Mouse (Mus musculus): ENCODE data around the gene Taok1.

Taok1 gene

DNA sequence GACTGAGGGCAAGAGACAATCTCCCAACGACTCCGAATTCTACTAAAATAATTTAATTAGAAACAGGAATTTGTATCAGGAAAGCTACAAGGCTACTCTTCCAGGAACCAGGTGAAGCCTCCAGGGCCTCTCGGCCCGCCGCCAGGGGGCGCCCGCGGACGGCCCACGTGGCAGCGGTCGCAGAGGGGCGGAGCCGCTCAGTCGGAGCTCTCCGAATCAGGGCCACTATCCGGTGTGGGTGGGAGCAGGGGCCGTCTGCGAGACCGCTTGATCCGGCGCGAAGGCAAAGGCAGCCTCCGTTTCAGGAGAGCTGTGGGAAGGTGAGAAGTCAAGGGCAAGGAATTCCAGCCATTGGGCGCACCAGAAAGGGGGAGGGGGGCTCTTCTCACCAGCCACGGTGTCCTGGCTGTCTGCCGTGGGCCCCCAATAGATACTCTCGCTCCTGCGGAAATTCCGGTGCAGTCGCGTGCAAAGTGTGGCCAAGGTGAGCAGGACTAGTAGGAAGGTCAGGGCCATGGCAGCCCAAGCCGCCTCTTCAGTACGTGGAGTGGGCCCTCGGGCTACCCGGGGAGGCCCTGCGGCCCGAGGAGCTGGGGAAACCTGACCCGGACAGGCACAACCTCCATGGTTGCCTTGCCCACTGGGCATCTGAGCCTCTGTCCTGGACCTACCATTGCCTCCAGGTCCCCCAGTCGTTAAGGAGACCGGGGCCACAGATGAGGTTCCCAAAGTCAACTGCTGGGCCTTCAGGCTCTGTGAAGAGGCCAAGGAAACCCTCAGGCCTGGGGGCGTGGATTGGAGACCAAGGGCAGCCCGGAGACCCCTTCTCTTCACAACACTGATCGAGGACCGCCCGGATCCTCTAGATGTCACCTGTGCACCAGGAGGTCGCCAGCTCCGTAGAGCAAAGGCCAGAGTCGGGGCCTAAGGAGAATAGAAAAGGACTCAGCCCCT, 99.3 kb downstream of the Taok1 start:
- peak; percentile 76 for DNase-seq (ENCODE audit: low spot score)

DNA sequence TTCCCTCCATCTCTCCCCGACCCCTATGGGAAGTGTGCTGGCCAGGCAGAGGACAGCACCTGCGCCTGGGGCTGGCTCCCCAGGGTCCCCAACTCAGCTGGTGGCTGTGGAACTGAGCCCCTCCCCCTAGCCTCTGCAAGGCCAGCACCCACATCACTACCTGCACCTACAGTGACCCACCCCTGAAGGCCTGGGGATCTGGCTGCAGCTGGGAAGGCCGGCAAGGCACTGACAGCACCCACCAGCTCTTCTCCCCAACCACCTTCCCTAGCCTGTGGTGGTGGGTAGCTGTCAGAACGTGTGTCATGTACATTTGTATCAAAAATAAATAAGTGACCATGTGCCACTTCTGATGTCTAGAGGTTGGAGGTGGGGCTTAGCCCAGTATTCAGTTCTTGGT, 100.2 kb downstream of the Taok1 start:
- no peak for DNase-seq (ENCODE audit: low spot score)

DNA sequence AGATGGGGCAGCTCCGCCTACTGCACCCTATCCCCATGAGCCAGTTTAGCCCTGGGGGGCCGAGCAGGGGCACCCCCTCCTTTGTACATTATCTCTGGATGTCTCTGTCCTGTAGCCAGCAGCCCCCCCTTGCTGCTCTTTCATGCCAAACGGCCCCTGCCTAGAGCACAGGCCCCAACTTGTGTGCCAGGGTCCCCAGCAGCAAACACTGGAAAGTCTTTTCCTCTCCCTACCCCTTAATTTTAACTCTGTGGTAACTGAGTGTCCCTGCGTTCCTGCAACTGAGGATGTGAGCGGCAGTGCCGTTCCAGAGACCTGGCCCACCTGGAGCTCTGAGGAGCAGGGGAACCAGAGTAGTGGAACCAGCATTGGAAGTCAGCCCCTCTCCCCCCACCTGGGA, 100.7 kb downstream of the Taok1 start:
- no peak for DNase-seq (ENCODE audit: low spot score)

DNA sequence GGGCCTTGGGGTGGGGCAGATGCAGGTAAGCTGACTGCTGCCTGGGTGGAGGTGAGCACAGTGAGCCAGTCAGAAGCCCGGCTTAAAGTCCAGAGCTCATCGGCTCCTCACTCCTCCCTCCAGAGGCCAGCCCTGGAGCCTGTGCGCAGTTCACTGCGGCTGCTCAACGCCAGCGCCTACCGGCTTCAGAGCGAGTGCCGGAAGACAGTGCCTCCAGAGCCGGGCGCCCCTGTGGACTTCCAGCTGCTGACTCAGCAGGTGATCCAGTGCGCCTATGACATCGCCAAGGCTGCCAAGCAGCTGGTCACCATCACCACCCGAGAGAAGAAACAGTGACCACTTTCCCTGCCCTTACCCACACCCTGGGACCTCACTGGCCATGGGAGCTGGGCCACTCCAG, 101.3 kb downstream of the Taok1 start:
- no peak for DNase-seq (ENCODE audit: low spot score)

DNA sequence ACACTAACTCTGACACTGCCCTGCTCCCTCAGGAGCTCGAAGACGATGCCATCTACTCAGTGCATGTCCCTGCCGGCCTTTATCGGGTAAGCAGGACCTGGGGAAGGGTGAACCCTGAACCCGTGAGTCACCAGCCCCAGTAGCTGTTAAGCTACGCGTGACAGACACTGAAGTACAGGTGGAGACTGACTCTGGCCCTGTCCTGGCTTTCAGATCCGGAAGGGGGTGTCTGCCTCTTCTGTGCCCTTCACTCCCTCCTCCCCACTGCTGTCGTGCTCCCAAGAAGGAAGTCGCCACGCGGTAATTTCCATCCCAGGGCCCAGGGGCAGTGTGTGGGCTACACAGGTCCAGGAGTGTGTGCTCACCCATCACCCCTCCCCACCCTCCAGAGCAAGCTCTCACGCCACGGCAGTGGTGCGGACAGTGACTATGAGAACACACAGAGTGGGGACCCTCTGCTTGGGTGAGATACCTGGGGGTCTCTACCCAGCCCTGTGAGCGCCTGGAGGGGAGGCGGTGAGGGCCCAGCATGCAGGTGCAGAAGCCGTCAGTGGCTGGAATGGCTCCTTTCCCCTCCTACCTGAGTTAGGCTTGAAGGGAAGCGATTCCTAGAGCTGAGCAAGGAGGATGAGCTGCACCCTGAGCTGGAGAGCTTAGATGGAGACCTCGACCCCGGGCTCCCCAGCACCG, 102.2 kb downstream of the Taok1 start:
- no peak for DNase-seq (ENCODE audit: low spot score)

DNA sequence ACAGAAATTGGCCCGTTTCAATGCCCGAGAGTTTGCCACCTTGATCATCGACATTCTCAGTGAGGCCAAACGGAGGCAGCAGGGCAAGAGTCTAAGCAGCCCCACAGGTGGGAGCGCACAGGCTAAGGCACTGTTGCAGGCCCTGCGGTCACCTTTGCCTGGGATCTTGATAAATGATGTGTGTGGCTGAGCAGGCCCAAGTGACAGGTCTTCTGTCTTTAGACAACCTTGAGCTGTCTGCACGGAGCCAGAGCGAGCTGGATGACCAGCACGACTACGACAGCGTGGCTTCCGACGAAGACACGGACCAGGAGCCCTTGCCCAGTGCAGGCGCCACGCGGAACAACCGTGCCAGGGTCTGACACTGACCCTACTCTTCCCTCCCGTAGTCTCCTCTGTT, 103.2 kb downstream of the Taok1 start:
- DNase-seq (ENCODE audit: low spot score) = no peak

DNA sequence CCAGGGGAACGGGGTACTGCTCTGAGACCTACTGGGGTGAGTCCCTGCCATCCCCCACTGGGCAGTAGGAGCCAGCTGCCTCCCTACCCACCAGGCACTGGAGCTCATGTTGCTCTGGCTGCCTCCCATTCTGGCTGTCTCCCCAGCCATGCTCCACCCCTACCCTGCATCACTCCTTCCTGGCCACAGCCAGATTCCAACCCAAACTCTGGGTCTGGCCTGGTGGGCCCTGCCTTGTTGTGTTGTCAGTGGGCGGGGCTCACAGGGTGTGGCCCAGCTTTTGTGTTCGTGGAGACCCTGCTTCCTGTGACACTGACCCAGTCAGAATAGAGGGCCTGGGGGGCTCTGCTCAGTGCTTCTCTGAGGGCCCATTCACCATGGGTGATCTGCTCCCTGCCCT, 104.1 kb downstream of the Taok1 start:
- no peak for DNase-seq (ENCODE audit: low spot score)

DNA sequence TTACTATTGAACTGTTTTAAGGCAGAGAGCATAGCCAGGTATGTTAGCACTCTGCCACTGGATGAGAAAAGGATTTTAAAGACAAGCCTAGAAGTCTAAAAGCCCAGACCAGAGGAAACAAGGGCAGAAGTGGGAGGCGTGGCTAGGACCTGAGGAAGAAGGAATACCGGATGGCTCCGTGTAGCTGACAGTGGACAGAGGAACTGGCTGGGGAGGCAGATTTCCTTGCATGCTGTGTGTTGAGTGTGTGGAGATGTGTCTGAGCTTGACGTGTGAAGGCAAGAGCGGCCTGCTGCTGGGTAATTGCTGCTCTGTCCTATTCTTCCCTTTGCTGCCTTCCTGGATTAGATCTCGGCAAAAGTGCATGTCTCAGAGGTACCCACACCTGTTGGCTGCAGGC, 105.1 kb downstream of the Taok1 start:
- no peak for DNase-seq (ENCODE audit: low spot score)

DNA sequence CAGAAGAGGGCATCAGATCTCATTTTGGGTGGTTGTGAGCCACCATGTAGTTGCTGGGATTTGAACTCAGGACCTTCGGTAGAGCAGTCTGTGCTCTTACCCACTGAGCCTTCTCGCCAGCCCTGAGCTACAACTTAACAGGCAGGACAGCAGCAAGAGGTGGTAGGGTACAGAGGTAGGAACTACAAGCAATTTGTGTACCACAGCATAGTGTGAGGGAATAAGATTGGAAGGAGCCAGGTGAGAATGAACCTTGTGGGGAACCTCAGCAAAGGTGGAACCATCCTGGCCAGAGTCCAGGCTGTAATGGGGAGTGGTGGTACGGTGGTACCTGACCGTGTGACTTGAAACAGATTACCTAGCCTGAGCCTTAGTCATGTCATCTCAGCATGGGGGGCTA, 105.6 kb downstream of the Taok1 start:
- no peak for DNase-seq (ENCODE audit: low spot score)

DNA sequence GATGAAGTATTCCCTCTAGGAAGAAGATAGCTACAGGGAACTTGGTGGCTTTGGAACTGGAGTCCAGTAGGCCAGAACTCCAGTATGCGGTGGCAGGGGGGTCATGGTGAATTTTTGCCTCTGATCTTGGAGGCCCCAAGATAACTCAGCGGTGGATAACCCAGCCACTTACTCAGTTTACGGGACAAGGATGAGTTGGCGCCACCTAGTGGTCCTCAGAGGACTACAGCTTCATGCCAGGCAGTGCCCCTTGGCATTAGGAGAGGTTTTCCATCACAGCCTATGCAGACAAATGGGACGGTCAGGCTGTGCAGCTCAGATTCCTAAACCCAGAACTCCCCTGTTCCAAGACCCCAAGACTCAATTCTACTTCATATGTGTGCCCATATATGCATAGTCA, 106.2 kb downstream of the Taok1 start:
- peak; percentile 67 for DNase-seq (ENCODE audit: low spot score)

DNA sequence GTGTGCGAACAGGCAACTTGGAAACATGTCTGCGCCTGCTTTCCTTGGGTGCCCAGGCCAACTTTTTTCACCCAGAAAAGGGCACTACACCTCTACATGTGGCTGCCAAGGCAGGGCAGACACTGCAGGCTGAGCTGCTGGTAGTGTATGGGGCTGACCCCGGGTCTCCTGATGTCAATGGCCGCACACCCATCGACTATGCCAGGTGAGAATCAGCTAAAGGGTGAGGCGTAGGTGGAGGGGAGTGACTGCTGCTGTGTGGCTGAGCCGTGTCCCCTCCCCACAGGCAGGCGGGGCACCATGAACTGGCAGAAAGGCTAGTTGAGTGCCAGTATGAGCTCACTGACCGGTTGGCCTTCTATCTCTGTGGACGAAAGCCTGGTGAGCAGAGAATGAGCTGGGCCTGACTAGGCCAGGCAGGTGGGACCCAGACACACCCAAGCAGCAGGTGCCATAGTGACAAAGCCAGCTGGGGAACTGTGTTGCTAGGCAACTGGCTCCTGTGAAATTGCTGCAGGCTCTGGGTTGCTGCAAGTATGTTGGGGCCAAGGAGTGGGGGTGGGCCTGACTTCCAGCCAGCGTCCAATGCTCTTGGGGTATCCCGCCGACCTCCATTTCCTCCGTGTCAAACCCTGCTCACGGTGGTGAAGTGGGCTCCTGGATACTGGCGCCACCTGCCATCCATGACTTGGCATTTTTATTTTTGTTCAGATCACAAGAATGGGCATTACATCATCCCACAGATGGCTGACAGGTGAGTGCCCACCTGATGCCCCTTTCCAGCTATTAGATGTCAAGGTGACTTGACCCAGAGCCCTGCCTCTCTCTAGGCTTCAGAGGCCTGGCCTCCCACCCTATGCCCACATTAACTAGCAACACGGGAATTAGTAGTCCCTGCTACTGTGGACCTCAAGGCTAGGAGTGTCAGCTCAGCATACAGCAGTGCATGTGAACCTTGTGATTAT, 107.0 kb downstream of the Taok1 start:
- DNase-seq (ENCODE audit: low spot score) = no peak

DNA sequence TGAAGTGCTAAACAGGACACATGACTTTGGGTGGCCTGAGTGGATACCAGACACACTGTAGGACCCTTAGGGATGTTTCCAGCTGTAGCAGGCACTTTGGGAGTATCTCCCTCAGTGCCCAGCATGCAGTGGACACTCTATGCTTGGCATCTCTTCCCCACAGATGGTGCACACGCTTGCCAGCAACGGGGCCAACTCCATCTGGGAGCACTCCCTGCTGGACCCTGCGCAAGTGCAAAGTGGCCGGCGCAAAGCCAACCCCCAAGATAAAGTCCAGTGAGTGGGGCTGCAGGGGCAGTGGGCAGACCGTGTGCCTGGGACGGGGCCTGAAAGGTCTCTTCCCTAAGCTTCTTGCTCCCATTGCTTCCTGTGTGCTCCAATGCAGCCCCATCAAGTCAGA, 108.3 kb downstream of the Taok1 start:
- no peak for DNase-seq (ENCODE audit: low spot score)

DNA sequence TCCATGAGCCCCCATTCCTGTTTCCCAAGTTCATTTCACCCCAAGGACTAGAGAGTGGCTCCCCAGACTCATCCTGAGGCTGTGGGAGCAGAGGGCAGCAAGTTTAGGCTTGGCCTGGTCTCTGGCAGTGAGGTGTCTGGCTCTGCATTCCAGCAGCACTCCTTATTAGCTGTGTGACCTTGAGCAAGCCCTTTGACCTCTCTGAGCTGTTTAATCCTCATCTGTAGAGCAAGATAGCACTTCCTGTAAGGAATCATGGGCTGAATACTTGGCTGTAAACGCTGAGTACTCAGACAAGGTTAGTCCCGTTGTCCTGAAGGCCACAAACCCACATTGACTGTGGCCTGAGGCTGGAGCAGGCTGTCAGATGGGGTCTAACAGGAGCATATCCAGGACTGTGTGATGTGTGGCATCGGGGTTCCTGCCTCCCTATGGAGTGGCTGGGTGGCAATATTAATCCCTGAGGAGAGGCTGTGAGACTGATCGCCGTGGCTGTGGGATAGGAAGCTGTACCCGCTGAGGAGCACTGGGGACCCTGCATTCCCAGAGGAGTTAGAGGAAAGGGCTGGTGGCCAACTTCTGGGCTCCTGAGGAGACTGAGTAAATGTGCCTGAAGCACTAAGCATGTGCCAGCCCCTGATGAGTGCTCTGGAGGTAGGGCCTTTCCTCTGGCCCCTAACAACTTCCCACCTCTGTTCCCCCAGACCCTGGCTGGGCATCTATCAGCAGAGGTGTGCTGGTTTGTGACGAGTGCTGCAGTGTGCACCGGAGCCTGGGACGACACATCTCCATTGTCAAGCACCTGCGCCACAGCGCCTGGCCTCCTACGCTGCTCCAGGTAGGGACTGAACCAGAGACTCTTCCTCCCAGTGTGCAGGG, 109.1 kb downstream of the Taok1 start:
- DNase-seq (ENCODE audit: low spot score) = no peak

DNA sequence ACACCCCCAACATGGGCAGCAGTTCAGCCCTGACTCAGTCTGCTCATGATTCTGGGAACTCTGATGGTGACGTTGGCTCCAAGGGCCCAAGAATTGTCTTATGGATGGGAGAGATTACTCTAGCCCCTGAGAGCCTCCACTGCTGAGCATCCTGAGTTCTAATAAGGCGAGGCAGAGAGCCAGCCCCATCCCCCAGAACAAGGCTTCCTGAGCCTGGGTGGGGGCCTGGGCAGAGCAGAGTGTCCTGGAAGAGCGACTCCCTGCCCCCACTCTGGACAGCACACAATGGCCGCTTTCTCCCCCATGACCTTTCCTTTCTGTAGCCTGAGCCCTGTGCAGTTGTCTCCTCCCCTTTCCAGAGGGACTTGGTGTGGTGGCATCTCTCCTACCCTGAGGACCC, 109.8 kb downstream of the Taok1 start:
- no peak for DNase-seq (ENCODE audit: low spot score)

DNA sequence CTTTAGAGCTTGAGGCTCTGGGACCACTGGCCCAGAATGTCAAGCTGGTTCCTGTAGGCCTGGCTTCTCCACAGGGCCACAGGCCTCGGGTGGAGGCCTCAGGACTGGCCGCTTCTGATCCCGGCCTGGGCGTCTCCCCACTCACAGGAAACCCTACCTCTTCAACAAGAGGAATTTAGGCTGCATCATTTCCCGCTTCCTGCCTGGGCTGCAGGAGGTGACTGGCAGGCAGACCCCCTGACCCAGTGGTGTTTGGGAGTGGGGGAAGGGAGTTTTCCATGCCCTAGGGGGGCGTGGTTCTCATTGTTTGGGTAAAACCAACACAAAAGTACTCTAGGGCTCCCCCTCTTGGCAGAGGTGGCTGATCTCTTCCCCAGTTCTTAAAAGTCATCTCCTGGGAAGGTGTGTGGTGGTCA, 110.3 kb downstream of the Taok1 start:
- no peak for DNase-seq (ENCODE audit: low spot score)

DNA sequence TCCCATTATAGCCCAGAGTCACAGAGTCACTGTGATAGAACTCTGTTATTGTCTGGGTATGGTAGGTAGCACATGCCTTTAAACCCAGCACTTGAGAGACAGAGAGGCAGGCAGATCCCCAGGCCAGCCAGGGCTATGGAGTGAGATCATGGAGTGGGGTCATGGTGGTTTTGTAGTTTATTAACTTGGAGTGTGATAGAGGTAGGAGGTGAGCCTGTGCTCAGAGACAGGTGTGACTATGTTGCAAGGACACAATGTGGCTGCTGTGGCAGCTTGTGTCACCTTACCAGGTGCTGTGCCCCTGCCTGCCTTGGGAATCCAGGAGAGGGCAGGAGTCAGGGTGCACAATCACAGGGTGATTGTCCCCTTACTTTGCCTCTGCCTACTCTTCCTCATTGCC, 112.1 kb downstream of the Taok1 start:
- no peak for DNase-seq (ENCODE audit: low spot score)

DNA sequence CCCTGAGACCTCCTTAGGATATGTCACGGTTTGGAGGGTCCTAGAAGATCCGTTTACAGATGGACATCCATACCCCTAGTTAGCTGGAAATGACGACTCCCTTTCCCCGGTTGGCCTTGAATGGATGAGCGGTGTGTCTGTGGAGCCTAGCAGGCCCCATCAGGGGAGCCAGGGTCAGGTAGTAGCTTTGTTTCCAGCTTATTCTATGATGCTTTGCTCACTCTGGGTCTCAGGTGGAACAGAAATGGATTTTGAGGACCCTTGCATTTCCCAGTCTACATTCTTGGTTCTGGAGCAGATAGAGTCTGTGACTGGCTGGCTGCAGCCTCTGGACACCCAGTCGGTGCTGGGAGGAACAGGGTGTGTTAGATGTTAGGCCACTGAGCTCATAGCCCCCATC, 112.8 kb downstream of the Taok1 start:
- no peak for DNase-seq (ENCODE audit: low spot score)

DNA sequence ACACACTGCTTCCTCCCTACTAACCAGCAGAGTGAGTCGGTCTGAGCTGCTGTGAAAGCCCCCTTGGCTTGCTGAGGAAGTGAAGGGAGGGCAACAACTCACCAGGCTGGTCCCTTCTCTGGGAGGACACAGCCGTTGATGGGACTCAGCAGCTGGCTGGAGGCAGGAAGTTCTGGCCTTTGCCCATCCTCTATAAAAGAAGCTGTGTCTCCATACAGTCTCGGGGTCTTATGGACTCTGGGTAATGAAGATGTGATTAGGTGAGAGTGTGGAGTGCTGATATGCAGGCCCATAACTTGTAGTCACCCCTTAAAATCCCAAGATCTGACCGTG, 113.3 kb downstream of the Taok1 start:
- no peak for DNase-seq (ENCODE audit: low spot score)

DNA sequence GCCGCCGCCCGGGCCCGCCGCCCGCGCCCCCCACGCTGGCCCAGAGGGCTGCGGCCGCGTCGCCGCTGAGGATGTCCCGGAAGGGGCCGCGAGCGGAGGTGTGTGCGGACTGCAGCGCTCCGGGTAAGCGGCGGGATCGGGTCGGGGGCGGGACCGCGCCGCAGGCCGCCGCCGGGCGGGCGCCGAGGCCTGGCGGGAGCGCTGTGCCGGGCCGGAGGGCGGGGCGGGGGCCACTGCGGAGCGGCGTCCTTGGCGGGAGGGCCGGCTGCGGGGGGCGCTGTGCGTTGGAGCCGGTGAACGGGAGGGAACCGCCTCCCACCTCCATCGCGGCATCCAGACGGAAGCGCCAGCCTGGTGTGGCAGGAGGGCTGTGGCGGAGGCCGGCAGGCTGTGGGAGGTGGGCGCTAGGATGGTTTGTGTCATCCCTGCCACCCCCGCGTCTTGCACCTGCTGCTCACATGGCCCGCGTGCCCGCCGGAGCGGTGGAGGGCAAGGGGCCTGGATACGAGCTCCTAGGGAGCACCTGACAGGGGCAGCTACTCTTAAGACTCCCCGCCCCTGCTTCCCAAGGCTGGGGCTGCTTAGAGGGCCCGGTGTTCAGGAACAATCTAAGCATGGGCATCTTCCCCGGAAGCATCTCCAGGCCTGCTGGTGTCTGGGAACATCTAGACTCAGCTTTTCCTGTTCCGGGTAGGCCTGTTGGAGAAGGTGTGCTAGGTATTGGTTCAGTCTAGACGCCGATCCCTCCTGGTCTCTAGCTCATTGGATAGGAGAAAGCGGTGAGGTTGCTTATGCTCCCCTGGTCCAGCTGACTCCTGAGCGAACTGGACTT, 113.9 kb downstream of the Taok1 start, which contains the start of gene Git1:
Git1 (plus strand) TSS at position 51 of the 832 bp plus-strand sequence.
- no peak for DNase-seq (ENCODE audit: low spot score)

DNA sequence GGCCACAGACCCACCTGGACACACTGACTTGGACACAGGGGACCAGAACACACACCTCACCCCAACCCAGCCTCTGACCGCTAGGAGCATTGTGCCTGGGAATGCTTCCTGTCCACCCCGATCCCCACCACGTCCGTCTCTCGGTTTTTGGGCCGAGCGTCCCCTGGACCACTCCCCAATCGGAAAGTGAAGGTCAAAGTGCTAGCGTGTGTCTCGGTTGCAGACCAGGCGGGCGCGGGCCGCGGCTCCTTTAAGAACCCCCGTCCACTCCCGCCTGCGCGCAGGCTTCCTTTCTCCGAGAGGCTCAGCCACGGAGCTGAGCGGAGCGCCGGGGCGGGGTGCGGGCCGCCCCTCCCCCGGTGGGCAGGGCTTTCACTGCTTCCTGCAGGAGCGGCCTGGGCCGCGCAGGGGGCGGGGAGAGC, 114.7 kb downstream of the Taok1 start:
- peak; percentile 84 for DNase-seq (ENCODE audit: low spot score)

Measured in spleen, adult 12 weeks (tissue).